Mouse (Mus musculus) liver, postnatal 0 days (tissue): Measurements from ENCODE around the gene Hmgcs2.

ENCODE experiments used
- CTCF ChIP-seq: sonication (generic); IDR thresholded peaks from 2 replicates; pipeline ENCODE4 v1.5.1; 2016; ENCODE audit warnings: antibody characterized with exemption, low read depth
- EP300 ChIP-seq: IDR thresholded peaks from 2 replicates; pipeline ENCODE4 v1.6.1; 2016; ENCODE audit warnings: antibody characterized with exemption, low read depth, mild to moderate bottlenecking

GRCm38 (mm10) chr3:98334010-98334409 lies 53.8 kb downstream of the Hmgcs2 start:
- no peak for TF ChIP-seq CTCF
- TF ChIP-seq EP300 = no peak
